Mouse (Mus musculus) embryonic fibroblast, embryonic 13.5 days (primary cell): ENCODE measurements around the gene Brat1.

Source experiments
- CTCF ChIP-seq: IDR thresholded peaks from 2 replicates; pipeline ENCODE4 v1.5.1; 2011; ENCODE audit warnings: mild to moderate bottlenecking, control low read depth, low read length, moderate library complexity, borderline replicate concordance; ENCODE audit not compliant: insufficient read depth
- POLR2A ChIP-seq: IDR thresholded peaks from 2 replicates; pipeline ENCODE4 v1.6.1; 2011; ENCODE audit warnings: low read depth, mild to moderate bottlenecking, control low read depth, low read length, moderate library complexity

DNA sequence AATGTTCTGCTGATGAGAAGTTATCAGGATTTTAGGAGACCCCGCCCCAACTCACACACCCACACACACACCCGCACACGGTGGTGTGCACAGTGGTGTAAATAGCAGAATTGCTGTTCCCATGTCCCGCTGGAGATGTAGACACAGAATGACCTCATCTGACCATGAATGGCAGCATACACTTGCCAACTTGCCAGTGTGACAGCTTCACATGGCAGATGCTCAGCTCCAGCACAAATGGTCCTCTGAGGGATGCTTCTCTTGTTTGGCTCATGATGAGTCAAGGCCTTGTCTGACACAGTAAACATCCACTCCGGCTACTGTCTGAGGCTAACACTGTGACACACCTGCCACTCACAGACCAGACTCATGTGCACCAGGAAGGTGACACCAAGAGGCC lies 63.5 kb downstream of the Brat1 start:
- TF ChIP-seq CTCF (no peak), POLR2A (no peak)
